In the genomic region with DNA sequence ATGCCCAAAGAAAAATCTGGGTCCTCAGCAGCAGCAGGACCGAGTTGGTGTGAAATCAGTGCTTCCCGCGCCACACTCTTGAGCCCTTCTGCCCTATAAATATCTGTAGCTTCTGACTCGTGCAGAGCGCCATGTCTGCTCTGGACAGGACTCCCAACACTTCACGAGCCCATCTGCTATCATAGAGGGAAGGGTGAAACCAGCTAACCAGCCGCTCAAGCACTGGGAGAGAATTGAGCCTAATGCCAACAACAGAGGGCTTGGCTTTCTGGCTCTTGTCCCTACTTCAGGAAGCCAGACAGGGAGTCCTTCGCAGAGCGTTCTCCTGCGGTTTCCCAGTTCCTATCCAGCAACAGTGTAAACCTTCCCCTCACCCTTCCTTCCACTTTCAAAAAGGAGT, we compare ENCODE assay signal across 8 mouse cellular contexts. TPM values are rescaled to one million over a fixed set of nuclear protein-coding genes. Genes with fewer than 3 reads are reported as not detected.
DNase-seq lines count a peak whose midpoint lies in the region; ATAC-seq and TF ChIP-seq lines count a peak whose summit lies in the region.

No protein-coding gene starts in this region.

- peaks cover 28% of the 10 kb centered on the region for H3K4me1 ChIP-seq in lung, embryonic 14.5 days (ENCODE audit: insufficient read depth)
- peaks cover 77% of the 10 kb centered on the region for H3K4me1 ChIP-seq in heart, embryonic 15.5 days (replicated peaks)

- no peaks in the 10 kb centered on the region for H3K36me3 ChIP-seq in lung, embryonic 14.5 days (ENCODE audit: insufficient read depth)
- H3K36me3 ChIP-seq in heart, embryonic 15.5 days = no peaks in the 10 kb centered on the region

- DNase-seq in lung, embryonic 14.5 days = peak; percentile 34
- DNase-seq in lung, postnatal 4 days = no peak
- DNase-seq in cerebellum, postnatal 10 days = peak; percentile 84 to 87
- peak; percentile 41 for DNase-seq in lung, postnatal 25 days (ENCODE audit: low spot score)
- no peak for DNase-seq in kidney, postnatal 4 days

- H3K9me3 ChIP-seq in lung, embryonic 14.5 days (ENCODE audit: low read depth, low read length) = no peaks in the 10 kb centered on the region
- H3K9me3 ChIP-seq in heart, embryonic 15.5 days (replicated peaks) = no peaks in the 10 kb centered on the region

- H3K9ac ChIP-seq in lung, embryonic 14.5 days = 0 out of 2 replicates have a peak overlapping the region, but pooled peaks have one; percentile 9
- H3K9ac ChIP-seq in heart, embryonic 15.5 days = no peak overlapping the region

- no peak for ATAC-seq in lung, embryonic 14.5 days (ENCODE audit: insufficient read depth)
- peak; percentile 64 for ATAC-seq in heart, embryonic 15.5 days (replicated peaks; ENCODE audit: insufficient number of reproducible peaks, insufficient read depth, low FRiP score, low read depth)
- ATAC-seq in erythroblast, adult 5-6 weeks (replicated peaks; ENCODE audit: low FRiP score, poor library complexity, severe bottlenecking) = no peak
- no peak for ATAC-seq in erythroid progenitor cell, adult 5-6 weeks (replicated peaks; ENCODE audit: low FRiP score, poor library complexity, severe bottlenecking)

- H3K4me3 ChIP-seq in lung, embryonic 14.5 days (ENCODE audit: low read depth, low read length) = no peak overlapping the region
- H3K4me3 ChIP-seq in heart, embryonic 15.5 days = 0 out of 2 replicates have a peak overlapping the region, but pooled peaks have one; percentile 5

- H3K27me3 ChIP-seq in lung, embryonic 14.5 days (ENCODE audit: insufficient read depth, low read length) = no peaks in the 10 kb centered on the region
- H3K27me3 ChIP-seq in heart, embryonic 15.5 days = no peaks in the 10 kb centered on the region

- TF ChIP-seq CTCF in lung, embryonic 14.5 days (IDR thresholded peaks at IDR 0.05; ENCODE audit: low read depth) = no peak

- H3K4me2 ChIP-seq in lung, embryonic 14.5 days = peak overlapping the region; percentile 39
- H3K4me2 ChIP-seq in heart, embryonic 15.5 days = peak overlapping the region; percentile 37

- H3K27ac ChIP-seq in lung, embryonic 14.5 days (ENCODE audit: low read depth) = peak overlapping the region; percentile 89
- peak overlapping the region; percentile 86 for H3K27ac ChIP-seq in heart, embryonic 15.5 days

- 34% methylated on average over 10 of the region's 10 CpGs for WGBS in lung, embryonic 14.5 days
- WGBS in heart, embryonic 15.5 days = 18% methylated on average over 10 of the region's 10 CpGs

RNA-seq across cellular contexts. Expression of a gene that starts 30.4 kb away (rescaled TPM):
- 49.2 and 57.8 TPM in 2 replicates for polyA plus RNA-seq in lung, embryonic 14.5 days (2014; fragmentation: Nextera tagmentation; extraction: Ambion mirVana)
- polyA plus RNA-seq in heart, embryonic 15.5 days (2015; fragmentation: Nextera tagmentation; extraction: Ambion mirVana) = 26.4 and 38.1 TPM in 2 replicates
- 39.9 and 57.1 TPM in 2 replicates for total RNA-seq in erythroblast, adult 5-6 weeks (2015; ENCODE audit: low replicate concordance)
- 19.4 and 48.1 TPM in 2 replicates for total RNA-seq in erythroblast, adult 5-6 weeks (2017; ENCODE audit: low replicate concordance)
- total RNA-seq in erythroid progenitor cell, adult 5-6 weeks (2015; ENCODE audit: low replicate concordance) = 48.7 and 54.1 TPM in 2 replicates
- total RNA-seq in erythroid progenitor cell, adult 5-6 weeks (2017; ENCODE audit: low replicate concordance) = 38.4 and 51.5 TPM in 2 replicates

RNA-seq across cellular contexts. Expression of a gene that starts 44.2 kb away (rescaled TPM):
- 6.0 and 7.9 TPM in 2 replicates for polyA plus RNA-seq in lung, embryonic 14.5 days (2014; fragmentation: Nextera tagmentation; extraction: Ambion mirVana)
- 13.1 and 16.9 TPM in 2 replicates for polyA plus RNA-seq in heart, embryonic 15.5 days (2015; fragmentation: Nextera tagmentation; extraction: Ambion mirVana)
- not detected in 2 replicates for total RNA-seq in erythroblast, adult 5-6 weeks (2015; ENCODE audit: low replicate concordance)
- total RNA-seq in erythroblast, adult 5-6 weeks (2017; ENCODE audit: low replicate concordance) = 0.17 TPM in 1 of 2 replicates, not detected in the other
- 2.2 TPM in 1 of 2 replicates, not detected in the other for total RNA-seq in erythroid progenitor cell, adult 5-6 weeks (2015; ENCODE audit: low replicate concordance)
- total RNA-seq in erythroid progenitor cell, adult 5-6 weeks (2017; ENCODE audit: low replicate concordance) = 0.53 TPM in 1 of 2 replicates, not detected in the other

Comparison
In these comparisons a context has a peak if more than half of its experiments do, and no peak if none do; other contexts are left out.
1. DNase-seq: peak in lung, embryonic 14.5 days (single experiment), cerebellum, postnatal 10 days (2 of 2) and lung, postnatal 25 days (single experiment); none in lung, postnatal 4 days (0 of 2) and kidney, postnatal 4 days (0 of 2).